Mouse (Mus musculus): ENCODE results near the gene Gm8909.
"Not testable (repeated sequence)": the region's sequence is repeated elsewhere in the genome, so short reads cannot be mapped to it uniquely, and the experiment has no call there.

GRCm38 (mm10) chr17:36166901-36167300 lies 1.4 kb downstream of the Gm8909 start:
- TF ChIP-seq CTCF (conservative IDR thresholded peaks at IDR 0.05; ENCODE audit: low read length); POU5F1 (IDR thresholded peaks at IDR 0.05; ENCODE audit: borderline replicate concordance, low read length); NANOG (IDR thresholded peaks at IDR 0.05; ENCODE audit: borderline replicate concordance, low read length): not testable (repeated sequence)

Data from E14TG2a.4 (cell line).